Mouse (Mus musculus) R1 (cell line): Measurements from ENCODE around the gene Tmtc1.

ENCODE experiments used
- DNase-seq: peaks from one replicate; pipeline ENCODE4 v3.0.0-alpha.2; 2018; ENCODE audit warnings: low read depth, low spot score

Gene Tmtc1

GRCm38 (mm10) chr6:148373444-148373843, 70.7 kb downstream of the Tmtc1 start:
- DNase-seq, result no peak

- DNase-seq, result peak; percentile 70
Measured at GRCm38 (mm10) chr6:148371223-148371622, 73.0 kb downstream of the Tmtc1 start.

GRCm38 (mm10) chr6:148367094-148367539, 77.1 kb downstream of the Tmtc1 start:
- DNase-seq, result no peak

GRCm38 (mm10) chr6:148366629-148367028, 77.6 kb downstream of the Tmtc1 start:
- DNase-seq, result no peak

- DNase-seq, result no peak
Measured at GRCm38 (mm10) chr6:148363162-148363561, 81.0 kb downstream of the Tmtc1 start.

GRCm38 (mm10) chr6:148362475-148362874, 81.7 kb downstream of the Tmtc1 start:
- DNase-seq, result no peak

- DNase-seq, result no peak
Measured at GRCm38 (mm10) chr6:148359348-148359905, 84.8 kb downstream of the Tmtc1 start.

- peak; percentile 96 for DNase-seq
Measured at GRCm38 (mm10) chr6:148358580-148359246, 85.5 kb downstream of the Tmtc1 start.

- DNase-seq, result peak; percentile 19
Measured at GRCm38 (mm10) chr6:148356141-148356540, 88.0 kb downstream of the Tmtc1 start.

- peak; percentile 93 for DNase-seq
Measured at GRCm38 (mm10) chr6:148354509-148355474, 89.4 kb downstream of the Tmtc1 start.

- peak; percentile 95 for DNase-seq
Measured at GRCm38 (mm10) chr6:148354151-148354508, 90.1 kb downstream of the Tmtc1 start.

- no peak for DNase-seq
Measured at GRCm38 (mm10) chr6:148345001-148345400, 99.2 kb downstream of the Tmtc1 start.

- no peak for DNase-seq
Measured at GRCm38 (mm10) chr6:148342191-148342590, 102.0 kb downstream of the Tmtc1 start.

GRCm38 (mm10) chr6:148341765-148342164, 102.4 kb downstream of the Tmtc1 start:
- DNase-seq, result no peak

GRCm38 (mm10) chr6:148338326-148338957, 105.7 kb downstream of the Tmtc1 start:
- peak; percentile 71 for DNase-seq

- no peak for DNase-seq
Measured at GRCm38 (mm10) chr6:148336290-148336955, 107.8 kb downstream of the Tmtc1 start.

GRCm38 (mm10) chr6:148331916-148332315, 112.3 kb downstream of the Tmtc1 start:
- DNase-seq, result no peak

GRCm38 (mm10) chr6:148329976-148330375, 114.2 kb downstream of the Tmtc1 start:
- no peak for DNase-seq

GRCm38 (mm10) chr6:148328928-148329327, 115.3 kb downstream of the Tmtc1 start:
- no peak for DNase-seq

- no peak for DNase-seq
Measured at GRCm38 (mm10) chr6:148328130-148328529, 116.1 kb downstream of the Tmtc1 start.

- no peak for DNase-seq
Measured at GRCm38 (mm10) chr6:148318736-148319135, 125.5 kb downstream of the Tmtc1 start.
